Mouse (Mus musculus) liver, embryonic 14.5 days (tissue): ENCODE measurements around the gene Igf1.

ENCODE experiments used
- CTCF ChIP-seq: IDR thresholded peaks from 2 replicates; pipeline ENCODE4 v1.5.1; 2016; ENCODE audit warnings: antibody characterized with exemption, low read depth, control low read depth
- EP300 ChIP-seq: IDR thresholded peaks from 2 replicates; pipeline ENCODE4 v1.6.1; 2016; ENCODE audit warnings: antibody characterized with exemption, low read depth

- TF ChIP-seq CTCF (no peak), EP300 (no peak)
Observed at GRCm38 (mm10) chr10:87830012-87830411, 28.1 kb upstream of the Igf1 start.
